Mouse (Mus musculus) MN1 (cell line): Measurements from ENCODE around the gene Entpd6.

Source experiments
- DNase-seq: peaks from one replicate; pipeline ENCODE4 v3.0.0-alpha.2; 2016; ENCODE audit warnings: low spot score

Gene Entpd6

DNA sequence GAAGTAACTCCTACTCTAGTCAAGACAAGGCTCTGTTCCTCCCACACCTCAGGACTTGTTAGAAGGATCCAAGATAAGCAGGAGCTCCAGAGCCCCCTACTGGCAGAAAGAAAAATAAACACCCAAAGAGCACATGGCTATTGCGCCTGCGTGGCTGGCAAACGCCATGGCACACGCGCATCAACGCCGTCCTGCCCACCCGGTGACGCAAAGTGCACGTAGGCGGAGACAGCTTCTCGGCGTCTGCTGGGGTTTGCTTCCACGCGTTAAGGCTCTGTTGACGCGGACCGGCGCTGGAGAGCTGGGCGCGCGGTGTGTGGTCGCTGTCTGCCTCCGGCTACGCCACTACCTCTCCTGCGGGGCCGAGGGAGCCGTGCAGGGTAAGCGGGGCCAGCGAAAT, at the start of gene Entpd6:
Entpd6 (plus strand) TSS at position 189 of the 400 bp plus-strand sequence.
- peak; percentile 96 for DNase-seq

DNA sequence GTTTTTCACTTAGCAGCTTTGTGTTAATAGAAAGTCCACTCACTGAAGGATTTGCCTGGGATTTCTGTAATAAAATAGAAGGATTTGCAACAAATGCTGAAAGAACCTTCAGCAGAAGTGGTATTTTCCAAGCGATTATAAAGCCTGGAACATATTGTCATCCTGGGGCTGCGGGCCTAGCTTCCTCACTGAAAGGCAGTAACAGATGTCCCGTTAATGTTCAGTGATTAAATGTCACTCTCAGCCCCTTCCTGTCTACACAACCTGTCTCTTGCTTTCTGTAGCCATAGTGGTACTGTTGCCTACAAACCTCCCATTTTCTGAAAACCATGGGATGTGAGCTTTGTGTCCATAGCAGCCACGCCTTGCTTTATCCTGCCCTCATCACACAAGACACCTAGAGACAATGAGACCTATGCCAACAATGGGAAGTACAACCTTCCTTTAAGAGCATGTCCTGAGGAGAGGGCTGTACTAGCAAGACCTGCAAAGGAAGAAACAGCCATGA, 36.6 kb upstream of the Entpd6 start:
- DNase-seq: no peak

DNA sequence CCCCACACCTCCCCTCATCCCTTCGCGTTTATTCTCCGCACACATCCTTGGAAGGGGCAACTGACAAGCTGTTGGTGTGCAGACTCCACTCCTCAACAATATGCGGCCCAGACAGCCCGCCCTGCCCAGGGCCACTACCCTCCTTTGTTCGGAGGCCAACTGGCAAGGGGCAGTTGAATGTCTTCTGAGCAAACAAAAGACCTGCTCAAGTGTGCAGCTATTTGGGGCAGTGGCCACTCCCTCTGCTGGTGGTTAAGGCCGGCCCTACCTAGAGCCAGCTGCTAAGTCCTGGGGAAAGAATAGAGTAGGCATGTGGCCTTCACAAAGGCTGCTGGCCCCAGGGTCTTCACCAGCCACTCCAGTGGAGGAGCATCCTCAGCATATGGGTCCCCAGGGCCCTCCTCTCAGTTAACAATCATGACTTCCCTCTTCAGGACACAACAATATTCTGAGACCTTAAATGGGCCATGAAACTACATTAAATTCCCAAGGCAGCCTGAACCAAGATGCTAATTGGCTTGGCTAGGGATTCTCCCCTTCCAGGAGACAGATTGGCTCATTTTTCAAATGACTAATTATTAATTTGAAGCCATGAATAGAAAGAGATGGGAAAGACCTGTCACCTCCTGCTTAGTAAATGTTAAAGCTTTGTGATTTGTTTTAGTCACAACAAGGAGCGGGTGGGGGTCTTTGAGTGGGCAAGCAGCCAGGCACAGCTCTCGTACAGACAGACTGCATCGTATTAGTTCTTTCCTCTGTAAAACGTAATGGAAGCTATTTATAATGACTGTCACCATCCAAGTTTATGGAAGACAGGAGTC, 12.9 kb upstream of the Entpd6 start:
- DNase-seq: no peak

DNA sequence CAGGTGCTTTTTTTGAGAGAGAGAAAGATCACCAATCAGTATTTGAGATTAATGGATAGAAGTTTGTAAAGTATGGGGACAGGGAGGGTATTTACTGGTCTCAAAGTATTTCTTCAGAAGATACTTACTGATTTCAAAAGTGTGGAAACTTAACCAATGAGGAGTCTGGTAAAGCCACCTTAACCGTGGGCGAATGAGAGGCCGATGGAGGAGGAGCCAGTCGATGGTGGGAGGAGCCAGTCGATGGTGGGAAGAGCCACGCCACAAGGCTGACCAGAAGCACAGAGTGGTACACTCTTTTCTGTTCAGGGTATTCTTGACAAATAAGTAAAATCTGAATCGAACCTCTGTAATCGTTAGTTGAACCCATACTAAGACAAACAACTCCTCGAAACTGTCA, 11.0 kb upstream of the Entpd6 start:
- no peak for DNase-seq

DNA sequence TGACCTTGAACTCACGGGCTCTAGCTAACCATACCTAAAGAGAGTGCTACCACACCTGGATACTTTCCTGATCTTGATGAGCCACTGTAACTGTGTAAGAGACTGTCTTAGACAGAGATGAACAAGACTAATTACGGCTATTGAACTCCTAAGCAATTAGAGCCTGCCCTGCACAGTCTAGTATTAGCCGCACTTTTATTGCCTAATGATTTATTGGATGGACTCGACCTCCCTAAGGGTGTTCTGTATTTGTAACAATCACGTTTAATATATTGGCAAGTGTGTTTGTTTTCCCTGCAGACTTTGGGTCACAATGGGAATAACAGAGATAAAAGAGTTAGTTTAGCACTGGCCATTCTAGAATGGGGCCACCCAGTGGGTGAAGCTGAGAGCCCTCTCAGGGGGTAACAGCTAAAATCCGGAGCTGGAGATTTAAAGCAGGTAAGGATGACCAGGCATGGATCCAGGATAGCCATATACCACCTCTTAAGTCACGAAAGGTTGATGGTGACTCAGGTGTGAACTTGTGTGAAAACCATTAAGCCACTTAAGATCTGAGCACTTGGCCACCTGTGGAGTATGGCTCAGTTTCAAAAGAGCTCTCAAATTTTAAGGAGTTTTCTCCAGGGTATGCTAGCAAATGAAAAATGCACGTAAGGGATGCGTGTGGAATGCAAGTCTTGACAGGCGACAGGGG, 8.5 kb upstream of the Entpd6 start:
- DNase-seq: no peak

DNA sequence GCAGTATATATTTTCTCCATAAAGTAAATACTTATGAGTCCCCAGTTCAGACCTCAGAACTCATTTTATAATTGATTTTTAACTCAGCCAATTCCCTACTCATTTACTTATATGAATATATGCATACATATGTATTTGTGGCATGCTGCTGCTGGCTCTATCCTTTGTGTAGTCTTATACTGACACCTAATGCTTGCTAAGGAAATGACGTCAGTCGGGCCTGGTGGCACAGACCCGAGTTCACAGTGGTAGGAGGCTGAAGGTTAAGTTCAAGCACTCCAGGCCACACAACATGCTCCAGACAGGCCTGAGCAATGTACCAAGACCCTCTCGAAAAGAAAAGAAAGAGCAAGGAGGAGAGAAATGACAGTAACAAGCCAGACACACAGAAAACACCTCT, 7.4 kb upstream of the Entpd6 start:
- DNase-seq: peak; percentile 25

DNA sequence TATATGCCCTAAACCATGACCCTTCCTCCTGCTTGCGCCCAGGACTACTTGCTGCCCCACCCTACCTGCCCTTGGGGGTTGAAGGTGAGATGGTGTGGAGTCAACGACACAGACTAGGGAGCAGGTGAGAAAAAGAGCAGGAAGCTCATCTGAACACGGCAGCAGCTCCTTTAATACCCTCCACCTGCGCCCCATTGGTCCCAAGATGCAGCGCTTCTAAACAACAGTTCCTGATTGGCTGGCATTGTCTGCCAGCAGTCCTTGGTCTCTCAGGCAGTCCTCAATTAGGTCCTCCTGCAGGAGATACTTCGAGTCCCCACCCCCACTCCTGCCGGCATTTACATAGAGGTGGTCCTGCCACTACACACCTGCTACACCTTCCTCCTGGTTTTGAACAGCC, 3.8 kb upstream of the Entpd6 start:
- no peak for DNase-seq

DNA sequence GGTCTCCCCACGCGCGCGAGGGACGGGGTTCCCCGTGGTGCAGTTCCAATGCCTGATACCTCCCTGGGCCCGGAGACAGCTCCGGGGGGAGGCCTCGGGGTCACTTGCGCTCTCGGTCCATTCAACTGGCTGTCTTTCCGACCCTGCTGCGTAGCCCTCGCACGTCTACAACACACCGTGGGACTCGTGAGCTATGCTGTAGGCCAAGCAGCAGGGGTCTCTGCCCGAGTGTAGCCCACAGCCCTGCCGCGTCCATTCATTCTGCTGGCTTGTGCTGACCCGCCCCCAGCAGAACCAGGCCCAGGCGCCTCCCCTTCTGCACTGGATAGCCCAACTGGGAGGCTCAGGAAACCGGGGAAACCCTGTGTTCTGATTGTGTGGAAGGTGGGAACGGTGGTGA, 441 bp downstream of the Entpd6 start:
- DNase-seq: peak; percentile 43

DNA sequence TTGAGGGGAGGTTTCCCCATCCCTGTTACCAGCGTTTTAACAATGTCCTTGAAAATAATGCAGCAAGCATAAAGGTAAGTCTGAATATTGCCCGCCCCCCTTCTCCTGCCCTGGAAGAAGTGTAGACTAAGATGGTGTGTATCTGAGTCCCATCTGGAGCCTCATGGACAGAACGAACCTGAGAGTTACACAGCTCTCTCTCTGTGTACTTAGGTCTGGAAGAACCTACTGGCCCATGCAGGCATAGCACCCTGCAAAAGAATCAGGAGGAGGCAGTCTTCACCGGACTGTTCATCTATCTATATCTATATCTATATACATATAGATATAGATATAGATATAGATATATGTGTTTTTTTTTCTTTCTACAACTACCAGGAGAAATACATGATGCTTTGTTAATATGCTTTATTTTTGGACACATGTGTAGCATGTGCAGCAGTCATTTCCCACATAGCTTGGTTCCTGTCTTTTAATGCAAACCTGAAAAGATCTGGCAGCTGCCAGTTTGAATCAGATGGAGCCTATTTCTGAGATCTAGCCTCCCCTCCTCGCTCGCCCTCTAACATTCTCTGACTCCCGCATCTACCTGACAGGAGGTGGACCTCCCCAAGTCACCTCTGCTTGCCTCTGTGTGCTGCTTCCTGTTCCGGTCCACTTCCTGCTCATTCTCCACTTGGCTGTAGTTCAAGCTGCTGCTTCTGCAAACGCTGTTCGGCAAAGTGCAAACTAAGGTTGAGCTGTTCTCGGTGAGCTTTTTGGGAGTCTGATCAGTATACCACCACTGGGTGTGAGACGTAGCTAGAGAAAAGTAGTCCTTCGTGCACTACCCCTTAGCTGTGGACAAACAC, 1.5 kb downstream of the Entpd6 start:
- peak; percentile 30 for DNase-seq

DNA sequence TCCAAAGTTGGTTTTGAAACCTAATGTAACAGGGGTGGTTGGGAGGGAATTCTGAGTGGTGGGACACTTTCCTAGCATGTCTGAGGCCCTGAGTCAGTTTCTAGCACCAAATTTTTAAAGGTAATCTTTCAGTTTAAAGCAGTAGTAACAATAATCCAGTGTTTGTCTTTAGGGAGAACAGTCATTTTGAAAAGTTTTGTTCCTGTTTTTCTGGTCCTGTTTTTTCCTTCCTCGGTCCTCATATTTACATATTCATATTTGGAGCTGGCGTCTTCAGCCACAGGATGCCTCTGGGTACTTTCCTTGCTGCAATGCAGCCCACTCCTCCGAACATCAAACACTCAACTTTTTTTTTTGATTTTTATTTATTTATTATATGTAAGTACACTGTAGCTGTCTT, 6.2 kb downstream of the Entpd6 start:
- no peak for DNase-seq

DNA sequence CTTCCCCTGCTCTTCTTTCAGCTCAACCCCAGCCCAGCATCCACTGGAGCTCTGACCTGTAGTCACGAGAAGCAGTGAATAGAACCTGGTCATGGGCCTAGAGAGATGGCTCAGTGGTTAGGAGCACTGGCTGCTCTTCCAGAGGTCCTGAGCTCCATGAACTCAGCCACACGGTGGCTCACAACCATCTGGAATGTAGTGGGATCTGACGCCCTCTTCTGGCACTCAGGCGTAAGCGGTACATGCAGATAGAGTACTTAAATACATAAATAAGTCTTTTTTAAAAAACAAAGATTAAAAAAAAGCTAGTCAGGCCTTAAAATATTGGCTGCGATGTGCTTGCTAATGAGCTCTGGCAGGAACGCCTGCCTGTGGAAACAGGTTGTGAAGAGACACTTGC, 12.6 kb downstream of the Entpd6 start:
- no peak for DNase-seq

DNA sequence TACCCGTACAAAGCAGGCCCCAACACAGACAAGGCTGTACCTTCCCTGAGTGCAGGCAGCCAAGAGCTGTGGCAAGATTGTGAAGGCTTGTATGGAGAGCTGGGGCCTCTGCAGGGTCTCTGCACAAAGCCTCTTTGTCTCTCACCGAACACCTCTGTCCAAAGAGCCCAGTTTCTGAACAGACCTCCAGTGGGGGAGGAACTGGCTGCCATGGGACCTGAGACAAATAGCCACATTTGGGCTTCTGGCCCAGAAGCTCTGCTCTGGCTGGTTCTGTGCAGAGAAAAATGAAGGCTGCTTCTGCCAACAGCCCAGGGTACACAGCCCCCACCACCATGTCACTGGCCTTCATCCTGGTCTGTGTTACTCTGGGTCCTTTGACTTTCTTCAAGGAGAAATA, 16.8 kb downstream of the Entpd6 start:
- DNase-seq: no peak

DNA sequence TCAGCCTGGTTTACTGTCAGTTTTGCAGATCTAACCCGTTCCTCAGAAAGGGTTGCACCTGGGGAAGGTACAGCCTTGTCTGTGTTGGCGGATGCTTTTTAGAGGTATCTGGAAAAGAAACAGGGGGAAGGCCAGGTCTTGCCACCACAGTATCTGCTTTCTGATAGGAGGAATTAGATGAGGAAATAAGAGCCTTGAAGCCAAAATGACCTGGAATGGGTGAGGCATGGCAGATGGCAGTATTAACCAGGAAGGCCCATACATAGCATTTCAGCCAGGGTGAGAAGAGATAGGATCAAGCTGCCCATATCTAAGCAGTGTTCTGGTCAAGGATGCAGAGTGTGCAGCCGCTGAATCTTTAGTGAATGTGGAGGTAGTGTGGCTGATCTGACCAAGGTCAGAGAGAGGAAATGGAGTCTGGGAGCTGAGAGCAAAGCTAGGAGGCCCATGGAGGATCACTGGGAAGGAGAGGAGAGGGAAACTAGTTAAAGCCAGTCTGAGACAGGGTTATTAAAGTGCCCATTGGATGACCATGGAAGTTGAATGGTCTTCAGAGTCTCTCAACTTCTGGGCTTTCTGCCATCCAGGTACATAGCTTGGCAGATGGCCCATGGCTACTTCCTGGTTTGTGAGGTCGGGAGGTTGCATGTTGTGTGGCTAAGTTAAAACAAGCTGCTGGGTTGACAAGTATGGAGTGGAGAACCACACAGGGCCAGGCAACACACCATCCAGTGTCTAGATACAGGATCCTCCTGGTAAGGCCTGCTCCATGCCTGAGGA, 17.4 kb downstream of the Entpd6 start:
- no peak for DNase-seq

DNA sequence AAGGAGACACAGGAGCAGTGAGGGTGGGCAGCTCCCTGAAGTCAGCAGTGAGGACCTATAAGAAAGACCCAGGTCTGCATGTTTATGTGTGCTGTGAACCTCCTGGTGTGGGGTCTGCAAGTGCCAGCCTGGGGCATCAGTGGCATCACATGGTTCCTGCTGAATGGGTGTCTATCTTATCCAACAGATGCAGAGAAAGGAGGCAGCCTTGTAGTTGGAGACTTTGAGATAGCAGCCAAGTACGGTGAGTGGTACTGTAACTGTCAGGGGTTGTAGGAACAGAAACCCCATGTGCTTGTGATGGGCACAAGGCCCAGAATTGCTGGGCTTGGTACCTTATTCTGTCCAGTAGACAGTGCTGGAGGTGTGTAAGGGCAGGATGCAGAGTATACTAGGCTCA, 19.8 kb downstream of the Entpd6 start:
- no peak for DNase-seq

DNA sequence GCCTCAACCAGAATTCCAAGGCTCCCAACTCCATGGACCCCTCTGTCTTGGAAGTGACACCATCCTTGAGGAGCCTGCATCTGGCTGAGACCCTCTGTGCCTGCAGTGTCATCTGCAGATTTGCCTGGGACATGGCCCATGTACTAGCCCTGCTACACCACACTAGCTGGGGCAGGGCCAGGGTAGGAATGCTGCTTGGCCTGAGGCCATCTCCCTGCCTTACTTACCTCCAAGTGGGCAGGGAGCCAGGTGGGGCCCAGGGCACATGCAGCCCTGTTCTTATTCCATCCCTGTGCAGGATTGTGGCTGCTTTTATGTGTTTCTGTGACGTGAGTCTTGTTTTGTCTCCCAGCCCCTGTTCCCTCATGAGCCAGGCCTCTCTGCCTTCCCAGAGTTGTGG, 21.9 kb downstream of the Entpd6 start:
- DNase-seq: peak; percentile 39

DNA sequence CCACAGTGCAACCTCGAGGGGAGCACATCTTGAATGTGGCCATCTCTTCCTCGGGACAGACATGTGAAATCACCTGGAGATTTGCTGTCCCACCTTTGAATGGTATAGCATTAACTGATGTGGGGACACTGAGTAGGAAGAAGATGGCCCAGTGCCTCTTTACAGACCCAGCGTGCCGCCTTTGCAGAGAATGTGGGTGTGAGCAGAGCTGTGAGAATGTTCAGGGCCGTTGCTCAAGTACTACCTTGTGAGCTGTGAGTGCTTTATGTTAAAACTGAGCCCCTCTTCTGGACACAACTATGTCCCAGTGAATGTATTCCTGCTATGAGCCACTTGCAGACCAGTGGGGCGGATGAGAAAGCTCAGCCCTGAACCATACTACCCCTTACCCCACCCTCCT, 22.3 kb downstream of the Entpd6 start:
- DNase-seq: no peak

DNA sequence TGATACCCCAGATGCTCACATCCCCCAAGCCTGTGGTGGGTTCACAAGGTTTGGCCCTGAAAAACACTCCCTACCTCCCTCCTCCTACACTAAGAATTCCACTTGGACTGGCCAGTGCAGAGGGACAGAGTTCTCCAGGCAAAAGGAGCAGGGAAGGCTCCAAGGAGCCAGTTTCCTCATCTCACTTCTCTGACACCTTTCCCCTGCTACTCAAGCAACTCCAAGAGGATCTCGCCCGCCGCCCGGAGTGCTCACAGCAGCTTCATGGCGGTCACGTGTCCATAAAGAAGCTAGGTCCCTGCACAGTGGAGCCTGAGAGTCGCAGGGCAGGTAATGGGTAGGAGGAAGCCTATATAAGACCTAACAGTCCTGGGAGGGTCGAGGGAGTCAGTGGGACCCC, 23.2 kb downstream of the Entpd6 start:
- no peak for DNase-seq

DNA sequence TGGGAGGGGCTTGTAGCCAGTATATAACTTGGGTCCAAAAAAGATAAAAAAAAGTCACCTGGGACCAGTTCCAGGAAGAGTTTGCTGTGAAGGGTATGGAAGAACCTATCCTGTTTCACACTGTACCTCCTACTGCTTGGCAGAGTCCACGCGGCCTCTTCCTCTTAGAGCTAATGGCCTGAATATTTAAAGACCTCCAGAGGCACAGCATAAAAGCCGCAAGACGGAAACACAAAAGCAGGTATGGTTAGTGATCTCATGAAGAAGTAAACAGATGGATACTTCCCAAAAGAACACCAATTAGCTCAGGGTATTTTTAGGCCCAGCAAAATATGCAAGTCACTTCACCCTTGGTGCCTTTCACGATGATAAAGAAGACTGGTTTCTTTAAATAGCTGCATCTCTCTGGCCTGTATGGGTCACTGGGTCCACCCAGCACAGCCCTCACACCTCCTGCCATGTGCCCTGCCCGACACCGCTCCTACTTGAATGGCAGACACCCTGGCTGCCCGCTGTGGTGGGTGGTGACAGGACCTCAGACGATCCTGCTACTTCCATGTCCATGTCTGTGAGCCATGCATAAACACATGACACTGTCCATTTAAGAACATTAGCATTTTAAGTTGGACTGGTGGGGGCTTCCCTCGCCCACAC, 23.8 kb downstream of the Entpd6 start:
- DNase-seq: no peak

DNA sequence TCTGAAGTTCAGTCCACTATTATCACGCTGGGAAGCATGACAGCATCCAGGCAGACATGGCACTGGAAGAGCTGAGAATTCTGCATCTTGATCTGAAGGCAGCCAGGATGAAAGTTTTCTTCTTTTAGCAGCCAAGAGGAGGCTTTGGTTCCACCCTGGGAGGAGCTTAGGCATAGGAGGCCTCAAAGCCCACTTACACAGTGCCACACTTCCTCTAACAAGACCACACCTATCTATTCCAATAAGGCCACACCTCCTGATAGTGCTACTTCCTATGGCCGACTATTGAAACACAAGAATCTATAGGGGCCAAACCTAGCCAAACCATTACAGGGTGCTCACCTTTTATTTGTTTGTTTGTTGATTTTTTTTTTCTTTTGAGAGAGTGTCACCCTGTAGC, 34.0 kb downstream of the Entpd6 start:
- DNase-seq: no peak

DNA sequence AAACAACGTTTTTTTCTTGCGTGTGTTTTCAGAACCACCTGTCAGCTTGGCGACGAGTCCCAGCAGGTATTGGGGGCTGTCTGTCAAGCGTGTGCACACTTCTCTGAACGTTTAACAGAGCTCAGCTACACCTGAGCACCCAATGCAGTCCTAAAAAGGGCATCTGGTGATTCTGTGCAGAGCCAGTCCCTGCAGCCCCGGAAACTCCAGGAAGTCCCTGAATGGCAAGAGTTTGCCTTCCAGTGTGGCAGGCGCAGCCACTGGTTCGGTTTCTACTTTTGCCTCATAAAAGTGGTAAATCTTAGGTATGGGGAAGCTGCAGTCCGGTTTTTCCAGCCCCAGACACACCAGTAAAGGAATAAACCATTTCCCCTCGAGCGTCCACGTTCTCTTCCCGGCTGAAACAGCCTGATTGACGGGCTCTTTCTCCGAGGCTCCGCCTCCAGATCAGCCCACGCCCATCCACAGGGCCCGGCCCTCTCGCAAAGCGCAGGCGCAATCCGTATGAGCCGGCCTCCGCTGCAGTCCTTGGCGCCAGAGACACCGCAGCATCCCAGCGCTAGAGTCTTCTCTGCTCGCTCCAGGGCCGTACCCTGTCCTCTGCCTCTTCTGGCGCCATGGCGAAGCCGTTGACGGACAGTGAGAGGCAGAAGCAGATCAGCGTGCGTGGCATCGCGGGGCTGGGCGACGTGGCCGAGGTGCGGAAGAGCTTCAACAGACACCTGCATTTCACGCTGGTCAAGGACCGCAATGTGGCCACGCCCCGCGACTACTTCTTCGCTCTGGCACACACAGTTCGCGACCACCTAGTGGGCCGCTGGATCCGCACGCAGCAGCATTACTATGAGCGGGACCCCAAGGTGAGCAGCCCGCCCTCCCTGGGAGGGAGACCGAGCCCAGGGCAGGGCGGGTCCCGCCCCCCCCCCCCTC, 37.7 kb downstream of the Entpd6 start, which contains the start of gene Pygb:
Pygb (plus strand) TSS at position 485 of the 930 bp plus-strand sequence.
- DNase-seq: peak; percentile 93
